Mouse (Mus musculus) left cerebral cortex, adult 11 months (tissue): ENCODE data around the gene Vezt.

Source experiments
- DNase-seq: peaks from one replicate; pipeline ENCODE4 v3.0.0; 2022; ENCODE audit warnings: low spot score

The Vezt gene

GRCm38 (mm10) chr10:93911326-93911725 lies 124.3 kb downstream of the Vezt start:
- no peak for DNase-seq

DNA sequence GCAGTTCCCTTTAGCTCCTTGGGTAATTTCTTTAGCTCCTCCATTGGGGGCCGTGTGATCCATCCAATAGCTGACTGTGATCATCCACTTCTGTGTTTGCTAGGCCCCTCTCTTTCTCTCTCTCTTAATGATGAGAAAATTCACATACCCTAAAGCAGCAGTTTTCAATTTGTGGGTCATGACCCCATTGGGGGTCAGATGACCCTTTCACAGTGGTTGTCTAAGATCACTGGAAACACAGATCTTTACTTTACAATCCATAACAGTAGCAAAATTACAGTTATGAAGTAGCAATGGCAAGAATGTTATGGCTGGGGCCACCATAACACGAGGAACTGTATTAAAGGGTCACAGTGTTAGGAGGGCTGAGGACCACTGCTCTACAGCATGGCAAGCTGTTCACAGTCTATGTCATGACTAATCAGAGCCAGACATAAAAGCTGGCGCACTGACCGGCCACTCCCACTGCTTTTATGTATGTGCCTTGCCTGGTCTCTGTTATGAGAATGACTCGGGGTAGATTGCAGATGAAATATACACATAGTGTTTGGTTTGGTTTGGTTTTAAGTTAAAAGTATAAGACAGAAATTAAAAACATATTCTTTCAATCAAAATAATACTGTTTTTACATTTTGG lies 125.7 kb downstream of the Vezt start:
- no peak for DNase-seq

DNA sequence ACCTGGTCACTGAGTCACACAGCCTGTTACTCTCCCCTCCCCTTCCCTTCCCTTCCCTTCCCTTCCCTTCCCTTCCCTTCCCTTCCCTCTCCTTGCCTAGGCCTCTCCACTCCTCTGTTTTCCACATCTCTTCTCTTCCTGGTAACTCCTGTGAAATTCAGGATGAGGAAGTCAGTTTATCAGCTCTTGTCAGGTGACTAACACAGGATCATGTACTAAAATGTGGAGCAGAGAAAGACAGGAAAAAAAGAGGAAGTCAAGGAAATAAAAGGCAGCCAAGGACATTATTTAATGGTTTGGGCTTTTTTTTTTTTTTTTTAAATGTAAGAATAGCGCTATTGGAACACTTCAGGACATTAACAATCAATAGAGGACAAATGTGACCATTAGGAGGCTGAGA lies 126.6 kb downstream of the Vezt start:
- no peak for DNase-seq

DNA sequence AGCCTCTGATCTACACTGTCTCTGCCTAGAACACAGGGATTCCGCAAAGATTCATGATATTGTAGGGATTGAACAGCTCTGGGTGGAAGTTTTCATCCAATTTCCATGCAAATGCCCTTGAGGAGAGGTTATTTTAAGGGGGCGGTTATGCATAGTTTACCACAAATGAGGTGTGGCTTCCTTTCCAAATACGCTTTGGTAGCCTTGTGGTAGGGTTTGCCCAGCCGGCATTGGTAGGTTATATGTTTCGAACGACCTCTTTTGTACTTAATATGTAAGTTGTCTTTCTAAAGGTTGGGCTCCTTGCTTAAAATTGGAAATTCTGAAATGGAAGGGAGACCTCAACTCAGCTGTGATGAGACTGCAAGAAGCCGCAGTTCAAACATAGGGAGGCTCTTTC lies 127.1 kb downstream of the Vezt start:
- no peak for DNase-seq

- no peak for DNase-seq
These were observed 128.2 kb downstream of the Vezt start for GRCm38 (mm10) chr10:93907376-93907775.

GRCm38 (mm10) chr10:93899907-93900306 lies 135.7 kb downstream of the Vezt start:
- DNase-seq, result no peak

DNA sequence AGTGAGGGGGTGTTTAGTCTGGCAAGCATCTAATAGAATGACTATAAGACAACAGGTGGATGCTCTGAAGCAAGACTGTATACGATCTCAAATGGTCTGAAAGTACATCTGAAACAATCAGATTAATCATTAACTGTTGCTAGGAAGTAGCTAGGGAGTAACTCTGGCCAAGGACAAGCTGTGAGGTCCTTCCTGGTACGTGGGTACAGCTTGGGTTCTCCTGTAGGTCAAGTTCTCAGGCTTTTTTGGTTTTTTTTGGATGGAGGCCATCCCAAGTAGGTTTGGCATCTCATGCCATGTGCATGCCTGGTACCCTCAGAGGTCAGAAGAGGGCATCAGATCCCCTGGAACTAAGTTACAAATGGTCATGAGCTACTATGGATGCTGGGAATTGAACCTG lies 136.3 kb downstream of the Vezt start:
- DNase-seq, result no peak

- no peak for DNase-seq
These were observed 138.5 kb downstream of the Vezt start, which contains the start of gene Metap2 for GRCm38 (mm10) chr10:93897043-93897646. Gene Metap2, minus strand, starts transcription at chr10:93897093.

GRCm38 (mm10) chr10:93892551-93892950 lies 143.1 kb downstream of the Vezt start:
- no peak for DNase-seq

- no peak for DNase-seq
These were observed 144.6 kb downstream of the Vezt start for GRCm38 (mm10) chr10:93891031-93891430.

DNA sequence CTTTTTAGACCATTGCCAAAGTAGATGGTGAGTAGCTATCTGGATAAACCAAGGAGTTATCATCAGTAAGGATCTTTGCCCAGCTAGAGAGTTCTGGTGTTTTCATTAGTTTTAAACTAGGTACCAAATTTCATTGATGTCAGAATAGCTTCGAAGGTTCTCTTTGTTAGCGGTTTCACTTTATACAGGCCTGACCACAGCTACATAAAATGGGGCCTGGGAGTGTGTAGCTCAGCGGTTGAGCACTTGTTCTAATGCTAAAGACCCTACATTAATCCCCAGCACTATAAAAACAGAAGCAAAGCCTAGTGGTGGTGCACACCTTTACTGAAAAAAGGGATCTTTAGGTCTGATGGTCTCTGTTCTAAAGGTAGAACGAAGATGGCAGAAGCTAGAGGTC lies 145.1 kb downstream of the Vezt start:
- DNase-seq, result no peak

DNA sequence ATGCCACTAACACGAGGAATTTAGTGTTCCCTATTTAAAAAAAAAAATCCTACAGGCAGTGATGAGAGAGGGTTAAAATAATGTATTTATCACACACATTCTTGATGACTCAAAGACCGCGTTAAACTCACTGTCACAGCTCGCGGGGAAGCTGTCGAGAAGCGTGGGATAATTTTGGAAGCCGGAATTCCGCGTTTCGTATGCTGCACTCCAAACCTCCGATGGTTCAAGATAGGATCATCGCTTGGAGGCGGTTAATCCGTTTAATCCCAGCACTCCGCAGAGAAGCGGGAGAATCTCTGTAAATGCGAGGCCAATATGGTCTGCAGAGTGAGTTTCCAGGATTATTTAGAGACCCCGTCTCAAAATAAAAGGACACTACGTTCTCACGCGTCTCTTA lies 145.6 kb downstream of the Vezt start:
- DNase-seq, result no peak

GRCm38 (mm10) chr10:93889579-93889950 lies 146.1 kb downstream of the Vezt start:
- DNase-seq, result peak; percentile 76
